ENCODE assay signal across 27 mouse cellular contexts in genomic region chr4:112231945-112232344, GRCm38 (mm10). TPM values are rescaled to one million over a fixed set of nuclear protein-coding genes. Genes with fewer than 3 reads are reported as not detected.
DNase-seq lines count a peak whose midpoint lies in the region; ATAC-seq lines count a peak whose summit lies in the region.
"Had no signal": no experiment of that assay in that cellular context is flagged by ENCODE, and none has a peak within 500 bp of the region (broad histone marks: within the 10 kb centered on the region; RNA-seq: fewer than 3 reads in every experiment).

Gene Skint3 (plus strand): TSS chr4:112232245.

- H3K9ac ChIP-seq in forebrain, embryonic 13.5 days = no peak within 1 kb of the TSS
- H3K9ac ChIP-seq in intestine, embryonic 15.5 days = no peak within 1 kb of the TSS

- H3K27ac ChIP-seq in forebrain, embryonic 13.5 days = no peak within 1 kb of the TSS
- H3K27ac ChIP-seq in intestine, embryonic 15.5 days = no peak within 1 kb of the TSS

- no peak within 1 kb of the TSS for H3K4me3 ChIP-seq in forebrain, embryonic 13.5 days
- no peak within 1 kb of the TSS for H3K4me3 ChIP-seq in intestine, embryonic 15.5 days (replicated peaks)

- no peak within 1 kb of the TSS for H3K4me2 ChIP-seq in forebrain, embryonic 13.5 days
- no peak within 1 kb of the TSS for H3K4me2 ChIP-seq in intestine, embryonic 15.5 days (replicated peaks)

- no peaks in the 10 kb centered on the region for H3K4me1 ChIP-seq in forebrain, embryonic 13.5 days
- no peaks in the 10 kb centered on the region for H3K4me1 ChIP-seq in intestine, embryonic 15.5 days (replicated peaks)

- no peaks in the 10 kb centered on the region for H3K36me3 ChIP-seq in forebrain, embryonic 13.5 days (ENCODE audit: poor library complexity, severe bottlenecking)
- no peaks in the 10 kb centered on the region for H3K36me3 ChIP-seq in intestine, embryonic 15.5 days
- H3K36me3 ChIP-seq: G1E had no signal

- peaks cover 5% of the 10 kb centered on the region for H3K9me3 ChIP-seq in forebrain, embryonic 13.5 days (replicated peaks)
- H3K9me3 ChIP-seq in intestine, embryonic 15.5 days = no peaks in the 10 kb centered on the region
- H3K9me3 ChIP-seq: G1E had no signal

- 92% methylated on average over 1 of the region's 1 CpGs for WGBS in forebrain, embryonic 13.5 days
- WGBS in intestine, embryonic 15.5 days = 80% methylated on average over 1 of the region's 1 CpGs

- no peak for DNase-seq in kidney, postnatal 25 days
- DNase-seq: adrenal gland, adult 2 months; adrenal gland, adult 8-10 months; adrenal gland, postnatal 10 days; adrenal gland, postnatal 14 days; adrenal gland, postnatal 25 days; adrenal gland, postnatal 36 days; B cell, adult 2 months; cerebellum, adult 11 months; cerebellum, adult 11-12 months; cerebellum, adult 18-20 months had no signal

- no peak for ATAC-seq in megakaryocyte, adult 5-6 weeks (ENCODE audit: poor library complexity, severe bottlenecking)
- ATAC-seq in monocyte, adult 5-6 weeks (replicated peaks; ENCODE audit: insufficient number of reproducible peaks, low FRiP score, low TSS enrichment, poor library complexity, severe bottlenecking) = no peak
- ATAC-seq in neutrophil, adult 5-6 weeks (ENCODE audit: extremely low read depth, insufficient number of reproducible peaks, low FRiP score, poor library complexity, severe bottlenecking) = no peak
- ATAC-seq in forebrain, embryonic 13.5 days = no peak
- no peak for ATAC-seq in intestine, embryonic 15.5 days
- ATAC-seq: activated CD4-positive, CD25-positive, alpha-beta regulatory T cell, adult 4 months; CD4-positive, CD25-positive, alpha-beta regulatory T cell, adult 4 months; Patski had no signal

- no peaks in the 10 kb centered on the region for H3K27me3 ChIP-seq in forebrain, embryonic 13.5 days
- no peaks in the 10 kb centered on the region for H3K27me3 ChIP-seq in intestine, embryonic 15.5 days (replicated peaks)
- H3K27me3 ChIP-seq: CH12.LX, Patski had no signal

RNA-seq across cellular contexts. Expression of gene Skint3, which starts in this region (rescaled TPM):
- 10.9 and 12.4 TPM in 2 replicates for total RNA-seq in megakaryocyte, adult 5-6 weeks (2015)
- total RNA-seq in megakaryocyte, adult 5-6 weeks (2017) = 19.6 and 20.1 TPM in 2 replicates
- 99.2 to 194 TPM (median 185 TPM) in 3 replicates for total RNA-seq in monocyte, adult 5-6 weeks (2017)
- 12.9 and 14.5 TPM in 2 replicates for total RNA-seq in neutrophil, adult 5-6 weeks (2017)
- polyA plus RNA-seq in forebrain, embryonic 13.5 days (2015; fragmentation: Nextera tagmentation; extraction: Ambion mirVana) = not detected in 2 replicates
- polyA plus RNA-seq in intestine, embryonic 15.5 days (2015; fragmentation: Nextera tagmentation; extraction: Ambion mirVana) = not detected in 2 replicates
- total RNA-seq: adrenal gland, adult 18-20 months; adrenal gland, postnatal 14 days; adrenal gland, postnatal 25 days; adrenal gland, postnatal 36 days; adrenal gland, postnatal 4 days; CH12.LX; ES-E14; G1E; MEL had no signal
- polyA plus RNA-seq: activated CD4-positive, CD25-positive, alpha-beta regulatory T cell, adult 4 months; adrenal gland, adult 2 months; brain, embryonic 14.5 days; C2C12; CD4-positive, CD25-positive, alpha-beta regulatory T cell, adult 4 months; G1E; Patski had no signal
